Mouse (Mus musculus) bone marrow macrophage, adult 2 months (primary cell): ENCODE results near the gene Ambp.

Source experiments
- CTCF ChIP-seq: IDR thresholded peaks from 2 replicates; pipeline ENCODE4 v1.5.1; 2012; ENCODE audit warnings: low read depth, mild to moderate bottlenecking, low read length, moderate library complexity
- POLR2A ChIP-seq: IDR thresholded peaks from 2 replicates; pipeline ENCODE4 v1.6.1; 2012; ENCODE audit warnings: mild to moderate bottlenecking, low read depth, low read length, borderline replicate concordance

- TF ChIP-seq CTCF (no peak), POLR2A (no peak)
Observed at GRCm38 (mm10) chr4:63154028-63154427, 571 bp downstream of the Ambp start.
